Mouse (Mus musculus) ES-Bruce4 (cell line): ENCODE data around the gene Irf2bp1. TPM values are rescaled to one million over a fixed set of nuclear protein-coding genes. Genes with fewer than 3 reads are reported as not detected.
A peak's percentile ranks its signal among the peaks of the same experiment; 100 is the strongest.

Experiments used
- H3K27ac ChIP-seq: 2 replicates; pipeline ENCODE4 v1.5.1; 2012; ENCODE audit warnings: low read length, inconsistent platforms; ENCODE audit not compliant: insufficient read depth
- H3K27me3 ChIP-seq: 2 replicates; pipeline ENCODE4 v1.6.1; 2012; ENCODE audit warnings: mild to moderate bottlenecking, low read length, inconsistent platforms; ENCODE audit not compliant: control insufficient read depth, poor library complexity, insufficient read depth, severe bottlenecking
- H3K36me3 ChIP-seq: 2 replicates; pipeline ENCODE4 v1.6.1; 2012; ENCODE audit warnings: inconsistent platforms, mild to moderate bottlenecking, low read length, moderate library complexity; ENCODE audit not compliant: control insufficient read depth, poor library complexity, insufficient read depth, severe bottlenecking
- H3K4me1 ChIP-seq: one replicate; pipeline ENCODE4 v1.8.1; 2011; ENCODE audit warnings: low read length; ENCODE audit not compliant: control insufficient read depth, insufficient read depth
- H3K4me3 ChIP-seq: 2 replicates; pipeline ENCODE4 v1.5.1; 2011; ENCODE audit warnings: low read depth, mild to moderate bottlenecking, low read length
- H3K9ac ChIP-seq: 2 replicates; pipeline ENCODE4 v1.6.1; 2012; ENCODE audit warnings: low read depth, mild to moderate bottlenecking, inconsistent platforms; ENCODE audit not compliant: poor library complexity, severe bottlenecking
- H3K9me3 ChIP-seq: replicated peaks from 2 replicates; pipeline ENCODE4 v1.6.1; 2012; ENCODE audit warnings: mild to moderate bottlenecking, low read length, inconsistent platforms; ENCODE audit not compliant: control insufficient read depth, poor library complexity, insufficient read depth, severe bottlenecking
- CTCF ChIP-seq: IDR thresholded peaks from one replicate; pipeline ENCODE4 v1.8.1; 2011; ENCODE audit warnings: low read depth, low read length
- EP300 ChIP-seq: IDR thresholded peaks from 2 replicates; pipeline ENCODE4 v1.6.1; 2011; ENCODE audit warnings: low read depth, low read length; ENCODE audit not compliant: insufficient read depth
- POLR2A ChIP-seq: IDR thresholded peaks from one replicate; pipeline ENCODE4 v1.8.1; 2011; ENCODE audit warnings: low read length; ENCODE audit not compliant: insufficient read depth
- polyA plus RNA-seq: library from polyadenylated mRNA; stranded (reverse); fragments of >200 nt; gene quantifications from 2 replicates; pipeline ENCODE4 v1.2.4, GENCODE M21; 2011; ENCODE audit warnings: low read depth; ENCODE audit not compliant: missing spikeins, insufficient read depth, insufficient read length

Gene Irf2bp1
- polyA plus RNA-seq, 1 experiment = 16.2 TPM

- H3K27ac ChIP-seq = no peak overlapping the region
- no peak for TF ChIP-seq POLR2A
- no peak for TF ChIP-seq EP300
- no peak for TF ChIP-seq CTCF
These were observed 41.0 kb upstream of the Irf2bp1 start for GRCm38 (mm10) chr7:18962795-18963194.

GRCm38 (mm10) chr7:18963294-18963843 lies 40.5 kb upstream of the Irf2bp1 start:
- Histone ChIP-seq H3K9me3 (no peaks in the 10 kb centered on the region), H3K27me3 (no peaks in the 10 kb centered on the region), H3K27ac (no peak overlapping the region), H3K4me3 (no peak overlapping the region), H3K36me3 (no peaks in the 10 kb centered on the region), H3K4me1 (peaks cover 4% of the 10 kb centered on the region), H3K9ac (no peak overlapping the region)
- TF ChIP-seq CTCF = no peak
- TF ChIP-seq EP300 = no peak
- no peak for TF ChIP-seq POLR2A

More at GRCm38 (mm10) chr7:18962795-18963194, 41.0 kb upstream of the Irf2bp1 start:
- H3K9ac ChIP-seq = no peak overlapping the region
- H3K9me3 ChIP-seq = no peaks in the 10 kb centered on the region
- no peaks in the 10 kb centered on the region for H3K27me3 ChIP-seq
- no peaks in the 10 kb centered on the region for H3K36me3 ChIP-seq
- peaks cover 4% of the 10 kb centered on the region for H3K4me1 ChIP-seq
- peak overlapping the region; percentile 36 for H3K4me3 ChIP-seq

GRCm38 (mm10) chr7:18965312-18965711 lies 38.5 kb upstream of the Irf2bp1 start:
- H3K9ac ChIP-seq = no peak overlapping the region
- H3K4me1 ChIP-seq = peaks cover 4% of the 10 kb centered on the region
- TF ChIP-seq EP300 = no peak
- TF ChIP-seq POLR2A = no peak
- TF ChIP-seq CTCF = no peak
- H3K9me3 ChIP-seq = no peaks in the 10 kb centered on the region
- no peaks in the 10 kb centered on the region for H3K27me3 ChIP-seq
- no peak overlapping the region for H3K27ac ChIP-seq
- no peaks in the 10 kb centered on the region for H3K36me3 ChIP-seq
- no peak overlapping the region for H3K4me3 ChIP-seq

DNA sequence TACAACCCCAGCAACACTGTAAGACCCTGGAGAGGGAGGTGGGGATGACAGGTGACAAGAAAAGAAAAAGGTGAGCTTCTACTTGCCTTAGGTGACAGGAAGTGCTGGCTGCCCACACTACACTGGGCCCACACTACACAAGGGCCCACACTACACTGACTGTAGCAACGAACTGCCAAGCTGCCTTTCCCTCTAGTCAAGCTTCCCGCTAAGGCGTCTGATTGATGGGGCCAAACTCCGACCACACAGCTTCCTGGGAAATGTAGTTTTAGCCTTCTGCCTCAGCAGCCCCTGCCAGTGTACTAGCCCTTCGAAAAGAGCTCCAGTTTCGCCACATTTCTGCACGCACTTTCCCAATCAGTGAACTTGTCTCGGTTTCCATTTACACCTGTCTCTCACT lies 36.2 kb upstream of the Irf2bp1 start:
- H3K4me1 ChIP-seq = no peaks in the 10 kb centered on the region
- H3K36me3 ChIP-seq = no peaks in the 10 kb centered on the region
- no peak overlapping the region for H3K4me3 ChIP-seq
- H3K27ac ChIP-seq = no peak overlapping the region
- TF ChIP-seq EP300 (no peak), CTCF (no peak), POLR2A (no peak)
- no peak overlapping the region for H3K9ac ChIP-seq
- no peaks in the 10 kb centered on the region for H3K9me3 ChIP-seq
- no peaks in the 10 kb centered on the region for H3K27me3 ChIP-seq

DNA sequence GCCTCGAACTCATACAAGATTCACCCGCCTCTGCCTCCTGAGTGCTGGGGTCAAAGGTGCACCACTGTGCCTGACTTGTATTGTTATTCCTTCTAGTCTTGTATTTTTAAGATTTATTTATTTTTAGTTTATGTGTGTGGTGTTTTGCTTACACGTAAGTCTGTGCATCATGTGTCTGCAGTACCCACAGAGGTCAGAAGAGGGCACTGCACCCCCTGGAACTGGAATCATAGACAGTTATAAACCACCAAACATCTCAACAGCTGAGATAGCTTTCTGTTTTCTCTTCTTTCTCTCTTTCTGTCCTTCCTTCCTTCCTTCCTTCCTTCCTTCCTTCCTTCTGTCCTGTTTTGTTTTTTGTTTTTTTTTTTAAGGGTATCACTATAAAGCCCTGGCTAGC lies 32.9 kb upstream of the Irf2bp1 start:
- Histone ChIP-seq H3K27me3 (no peaks in the 10 kb centered on the region), H3K9me3 (no peaks in the 10 kb centered on the region), H3K9ac (no peak overlapping the region), H3K36me3 (no peaks in the 10 kb centered on the region), H3K4me1 (no peaks in the 10 kb centered on the region), H3K27ac (no peak overlapping the region), H3K4me3 (no peak overlapping the region)
- TF ChIP-seq POLR2A = no peak
- peak; percentile 13 for TF ChIP-seq CTCF

- Histone ChIP-seq H3K27ac (no peak overlapping the region), H3K9ac (no peak overlapping the region), H3K36me3 (no peaks in the 10 kb centered on the region), H3K27me3 (no peaks in the 10 kb centered on the region), H3K4me3 (no peak overlapping the region), H3K4me1 (no peaks in the 10 kb centered on the region), H3K9me3 (no peaks in the 10 kb centered on the region)
- TF ChIP-seq EP300 (no peak), CTCF (no peak), POLR2A (no peak)
These were observed 25.5 kb upstream of the Irf2bp1 start for GRCm38 (mm10) chr7:18978381-18978780.
